Mouse (Mus musculus) induced T-regulatory cell, adult 2 months (primary cell): ENCODE results near the gene Rasa2.

Experiments
- DNase-seq: peaks from one replicate; pipeline ENCODE4 v3.0.0-alpha.2; 2012; ENCODE audit warnings: low read depth

The Rasa2 gene

GRCm38 (mm10) chr9:96638508-96638907, 7.1 kb upstream of the Rasa2 start:
- no peak for DNase-seq

GRCm38 (mm10) chr9:96637157-96637548, 5.7 kb upstream of the Rasa2 start:
- DNase-seq: no peak

GRCm38 (mm10) chr9:96636423-96637156, 5.2 kb upstream of the Rasa2 start:
- no peak for DNase-seq

- no peak for DNase-seq
Observed at GRCm38 (mm10) chr9:96635899-96636298, 4.5 kb upstream of the Rasa2 start.

- no peak for DNase-seq
Observed at GRCm38 (mm10) chr9:96635176-96635575, 3.8 kb upstream of the Rasa2 start.

GRCm38 (mm10) chr9:96633771-96634170, 2.4 kb upstream of the Rasa2 start:
- DNase-seq: no peak

GRCm38 (mm10) chr9:96632756-96633155, 1.3 kb upstream of the Rasa2 start:
- no peak for DNase-seq

- no peak for DNase-seq
Observed at GRCm38 (mm10) chr9:96632073-96632690, 765 bp upstream of the Rasa2 start.

- DNase-seq: peak; percentile 92
Observed at GRCm38 (mm10) chr9:96630571-96631388, 637 bp downstream of the Rasa2 start.

- peak; percentile 69 for DNase-seq
Observed at GRCm38 (mm10) chr9:96629151-96629550, 2.3 kb downstream of the Rasa2 start.

GRCm38 (mm10) chr9:96627557-96628085, 3.8 kb downstream of the Rasa2 start:
- peak; percentile 47 for DNase-seq

GRCm38 (mm10) chr9:96627042-96627441, 4.4 kb downstream of the Rasa2 start:
- DNase-seq: no peak

GRCm38 (mm10) chr9:96618448-96619176, 12.8 kb downstream of the Rasa2 start:
- peak; percentile 47 for DNase-seq

- peak; percentile 32 for DNase-seq
Observed at GRCm38 (mm10) chr9:96612297-96612696, 19.1 kb downstream of the Rasa2 start.

- peak; percentile 32 for DNase-seq
Observed at GRCm38 (mm10) chr9:96611693-96612293, 19.6 kb downstream of the Rasa2 start.

GRCm38 (mm10) chr9:96610813-96611212, 20.6 kb downstream of the Rasa2 start:
- DNase-seq: no peak

GRCm38 (mm10) chr9:96603416-96603815, 28.0 kb downstream of the Rasa2 start:
- no peak for DNase-seq

- no peak for DNase-seq
Observed at GRCm38 (mm10) chr9:96597899-96598298, 33.5 kb downstream of the Rasa2 start.

GRCm38 (mm10) chr9:96592670-96593600, 38.5 kb downstream of the Rasa2 start:
- no peak for DNase-seq

GRCm38 (mm10) chr9:96589346-96589745, 42.1 kb downstream of the Rasa2 start:
- DNase-seq: no peak
